Mouse (Mus musculus) liver, postnatal 0 days (tissue): ENCODE data around the gene Gm17657.

Experiments used
- CTCF ChIP-seq: sonication (generic); IDR thresholded peaks from 2 replicates; pipeline ENCODE4 v1.5.1; 2016; ENCODE audit warnings: antibody characterized with exemption, low read depth
- EP300 ChIP-seq: IDR thresholded peaks from 2 replicates; pipeline ENCODE4 v1.6.1; 2016; ENCODE audit warnings: antibody characterized with exemption, low read depth, mild to moderate bottlenecking

GRCm38 (mm10) chr17:29542831-29543690 is 6.4 kb downstream of the Gm17657 start:
- TF ChIP-seq CTCF = no peak
- no peak for TF ChIP-seq EP300
